Mouse (Mus musculus) CH12.LX (cell line): ENCODE measurements around the gene Ltb. TPM values are rescaled to one million over a fixed set of nuclear protein-coding genes. Genes with fewer than 3 reads are reported as not detected.

Experiments
- DNase-seq: peaks from one replicate; pipeline ENCODE4 v3.0.0-alpha.2; 2013; ENCODE audit errors: extremely low read depth
- H3K27ac ChIP-seq: 2 replicates; pipeline ENCODE4 v1.5.1; 2012; ENCODE audit warnings: low read depth, mild to moderate bottlenecking, control low read depth, moderate library complexity; ENCODE audit not compliant: insufficient read depth
- H3K27me3 ChIP-seq: replicated peaks from 2 replicates; pipeline ENCODE3; 2012; ENCODE audit warnings: inconsistent platforms
- H3K36me3 ChIP-seq, 2 experiments: replicated peaks in 1 of 2; 2 replicates each; pipeline versions ENCODE3 to v1.6.1; 2012; ENCODE audit warnings: inconsistent platforms in 1 of 2, low read length in 1 of 2, mild to moderate bottlenecking in 1 of 2, mixed read lengths in 1 of 2, moderate library complexity in 1 of 2; ENCODE audit not compliant: control insufficient read depth in 1 of 2, insufficient read depth in 1 of 2
- H3K4me1 ChIP-seq, 2 experiments: 2 replicates each; pipeline ENCODE4 v1.6.1; 2012; ENCODE audit warnings: inconsistent platforms in 1 of 2, moderate library complexity in 1 of 2; ENCODE audit not compliant: insufficient read depth in 2 of 2, control insufficient read depth in 1 of 2
- H3K4me2 ChIP-seq: 2 replicates; pipeline ENCODE4 v1.6.1; 2012; ENCODE audit warnings: low read depth, mild to moderate bottlenecking, control low read depth; ENCODE audit not compliant: poor library complexity, insufficient read depth, severe bottlenecking
- H3K4me3 ChIP-seq, 3 experiments: fragments of 150-350 bp in 1 of 3; sonication (generic) in 1 of 3; replicated peaks in 1 of 3; 2 replicates each; pipeline versions ENCODE3 to v1.5.1; 2011 to 2012; ENCODE audit warnings: low read depth in 2 of 3, low read length in 2 of 3, mild to moderate bottlenecking in 2 of 3, moderate library complexity in 2 of 3, control low read depth in 1 of 3, improper control_type of control experiment in 1 of 3, inconsistent platforms in 1 of 3, mixed read lengths in 1 of 3; ENCODE audit not compliant: poor library complexity in 1 of 3
- H3K79me2 ChIP-seq: replicated peaks from 2 replicates; pipeline ENCODE4 v1.6.1; 2012; ENCODE audit warnings: mild to moderate bottlenecking, moderate library complexity; ENCODE audit not compliant: control insufficient read depth, poor library complexity, insufficient read depth, severe bottlenecking; ENCODE audit errors: extremely low read depth
- H3K9ac ChIP-seq: 2 replicates; pipeline ENCODE4 v1.6.1; 2012; ENCODE audit warnings: low read depth, mild to moderate bottlenecking, control low read depth, moderate library complexity; ENCODE audit not compliant: insufficient read depth
- H3K9me3 ChIP-seq: replicated peaks from 2 replicates; pipeline ENCODE3; 2012; ENCODE audit warnings: low read length, inconsistent platforms, mixed read lengths
- BHLHE40 ChIP-seq: IDR thresholded peaks from 2 replicates; pipeline ENCODE4 v1.6.1; 2011; ENCODE audit warnings: mild to moderate bottlenecking, low read depth, low read length, improper control_type of control experiment
- E2F4 ChIP-seq: IDR thresholded peaks from 2 replicates; pipeline ENCODE4 v1.6.1; 2011; ENCODE audit warnings: low read depth, low read length, improper control_type of control experiment; ENCODE audit not compliant: insufficient replicate concordance
- ELF1 ChIP-seq: IDR thresholded peaks from 2 replicates; pipeline ENCODE4 v1.6.1; 2014; ENCODE audit warnings: low read depth, mild to moderate bottlenecking, inconsistent platforms, low read length, improper control_type of control experiment
- ETS1 ChIP-seq: conservative IDR thresholded peaks from 2 replicates; pipeline ENCODE4 v1.6.1; 2012; ENCODE audit warnings: low read depth, mild to moderate bottlenecking, inconsistent platforms, low read length, improper control_type of control experiment, moderate library complexity
- HCFC1 ChIP-seq: IDR thresholded peaks from 2 replicates; pipeline ENCODE4 v1.6.1; 2012; ENCODE audit warnings: low read depth, mild to moderate bottlenecking, inconsistent platforms, low read length, improper control_type of control experiment
- IRF4 ChIP-seq: IDR thresholded peaks from 2 replicates; pipeline ENCODE4 v1.6.1; 2014; ENCODE audit warnings: low read depth, mild to moderate bottlenecking, inconsistent platforms, low read length, improper control_type of control experiment
- JUN ChIP-seq: IDR thresholded peaks from 2 replicates; pipeline ENCODE4 v1.6.1; 2011; ENCODE audit warnings: low read depth, mild to moderate bottlenecking, low read length, improper control_type of control experiment, moderate library complexity; ENCODE audit not compliant: insufficient read depth
- MAFK ChIP-seq: IDR thresholded peaks from 2 replicates; pipeline ENCODE4 v1.6.1; 2011; ENCODE audit warnings: low read length, improper control_type of control experiment; ENCODE audit not compliant: insufficient replicate concordance
- MAX ChIP-seq: IDR thresholded peaks from 2 replicates; pipeline ENCODE4 v1.6.1; 2011; ENCODE audit warnings: low read length, improper control_type of control experiment
- MXI1 ChIP-seq: IDR thresholded peaks from 2 replicates; pipeline ENCODE4 v1.6.1; 2011; ENCODE audit warnings: mild to moderate bottlenecking, low read depth, low read length, improper control_type of control experiment
- MYC ChIP-seq: IDR thresholded peaks from 2 replicates; pipeline ENCODE4 v1.6.1; 2011; ENCODE audit warnings: low read depth, mild to moderate bottlenecking, improper control_type of control experiment, low read length
- NRF1 ChIP-seq: IDR thresholded peaks from 2 replicates; pipeline ENCODE4 v1.6.1; 2014; ENCODE audit warnings: low read depth, mild to moderate bottlenecking, inconsistent platforms, low read length, improper control_type of control experiment, moderate library complexity
- PAX5 ChIP-seq: IDR thresholded peaks from 2 replicates; pipeline ENCODE4 v1.6.1; 2012; ENCODE audit warnings: low read length, inconsistent platforms, mixed read lengths
- POLR2AphosphoS2 ChIP-seq: IDR thresholded peaks from 2 replicates; pipeline ENCODE4 v1.6.1; 2011; ENCODE audit warnings: low read depth, low read length, improper control_type of control experiment
- RAD21 ChIP-seq: IDR thresholded peaks from 2 replicates; pipeline ENCODE4 v1.6.1; 2011; ENCODE audit warnings: low read depth, mild to moderate bottlenecking, low read length, improper control_type of control experiment, moderate library complexity
- SIN3A ChIP-seq: IDR thresholded peaks from 2 replicates; pipeline ENCODE4 v1.6.1; 2012; ENCODE audit warnings: low read length, improper control_type of control experiment, inconsistent platforms
- TCF12 ChIP-seq: IDR thresholded peaks from 2 replicates; pipeline ENCODE4 v1.6.1; 2014; ENCODE audit warnings: low read depth, mild to moderate bottlenecking, inconsistent platforms, low read length, improper control_type of control experiment
- UBTF ChIP-seq: IDR thresholded peaks from 2 replicates; pipeline ENCODE4 v1.6.1; 2012; ENCODE audit warnings: low read depth, mild to moderate bottlenecking, inconsistent platforms, low read length, improper control_type of control experiment, moderate library complexity
- USF2 ChIP-seq: conservative IDR thresholded peaks from 2 replicates; pipeline ENCODE4 v1.6.1; 2011; ENCODE audit warnings: low read depth, low read length, improper control_type of control experiment
- ZC3H11A ChIP-seq: IDR thresholded peaks from 2 replicates; pipeline ENCODE4 v1.6.1; 2012; ENCODE audit warnings: low read depth, mild to moderate bottlenecking, inconsistent platforms, low read length, improper control_type of control experiment
- ZMIZ1 ChIP-seq: IDR thresholded peaks from 2 replicates; pipeline ENCODE4 v1.6.1; 2012; ENCODE audit warnings: low read depth, mild to moderate bottlenecking, inconsistent platforms, low read length, improper control_type of control experiment
- ZNF384 ChIP-seq: IDR thresholded peaks from 2 replicates; pipeline ENCODE4 v1.6.1; 2012; ENCODE audit warnings: low read depth, low read length, improper control_type of control experiment, inconsistent platforms
- dilution Hi-C: fragments of 300-500 bp; cut with MboI; formaldehyde crosslinking; loops from 2 replicates; pipeline ENCODE4 v1.14.3; 2020; ENCODE audit warnings: low sequenced_read_pairs; ENCODE audit not compliant: extremely low pct_unique_long_range_greater_than_20kb, extremely low pct_ligation_motif_present
- in situ Hi-C: fragments of 300-500 bp; cut with MboI; formaldehyde crosslinking; loops from 3 replicates; pipeline ENCODE4 v1.14.3; 2019; ENCODE audit warnings: low sequenced_read_pairs, low pct_ligation_motif_present, low pct_unique_long_range_greater_than_20kb, mixed read lengths
- polyA plus RNA-seq: library from polyadenylated mRNA; unstranded; fragments of >175 nt; gene quantifications from 2 replicates; pipeline ENCODE4 v1.2.1, GENCODE M21; 2012; ENCODE audit warnings: low read depth; ENCODE audit not compliant: insufficient read length
- total RNA-seq, 2 experiments: library from RNA; depleted of rRNA; stranded (reverse); fragments of 300-350 nt in 1 of 2; fragments of >200 nt in 1 of 2; gene quantifications; 2 replicates each; pipeline ENCODE4 v1.2.3; 2012 to 2014

Gene Ltb
- total and polyA plus RNA-seq, 3 experiments: 150 to 263 (median 234) TPM

DNA sequence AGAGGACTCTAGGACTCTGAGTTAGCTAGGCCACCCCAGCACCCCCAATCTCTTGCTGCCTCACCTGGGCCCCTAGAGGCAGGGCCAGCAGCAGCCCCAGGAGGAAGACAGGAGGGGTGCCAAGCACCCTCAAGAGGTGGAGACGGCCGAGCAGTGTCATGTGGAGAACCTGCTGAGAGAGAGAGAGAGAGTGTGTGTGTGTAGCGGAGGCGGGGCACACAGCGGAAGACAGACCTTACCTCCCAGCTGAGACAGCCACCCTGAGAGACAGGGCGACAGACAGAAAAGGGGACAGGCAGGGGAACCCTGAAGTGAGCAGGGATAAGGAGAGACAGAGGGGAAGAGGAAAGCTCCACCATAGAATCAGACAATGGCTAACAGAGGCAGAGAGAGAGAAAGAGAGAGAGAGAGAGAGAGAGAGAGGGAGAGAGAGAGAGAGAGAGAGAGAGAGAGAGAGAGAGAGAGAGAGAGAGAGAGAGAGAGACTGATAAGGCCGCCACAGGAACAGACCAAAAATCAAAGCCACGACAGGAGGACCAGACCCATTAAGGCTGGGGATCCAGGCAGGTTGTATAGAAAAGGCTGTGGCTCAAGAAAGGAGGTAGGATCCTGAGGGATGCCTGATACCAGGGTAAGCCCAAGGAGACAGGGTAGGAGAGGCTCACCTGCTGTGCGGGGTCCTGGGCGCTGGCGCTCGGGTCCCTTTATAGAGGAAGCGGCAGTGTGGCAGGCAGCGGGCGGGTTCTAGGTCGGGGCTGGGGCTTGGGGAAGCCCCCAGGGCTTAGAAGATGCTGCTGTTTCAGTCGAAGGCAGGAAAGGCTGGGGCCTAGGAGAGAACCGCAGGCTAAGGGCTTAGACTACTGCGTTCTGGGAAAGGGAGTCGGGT, 10.5 kb downstream of the Ltb start, which contains the start of gene Lta (continued):
- TF ChIP-seq NRF1: no peak
- TF ChIP-seq E2F4: no peak
- TF ChIP-seq BHLHE40: no peak
- no peak; the same call in 1 of the 2 replicates for TF ChIP-seq HCFC1
- no peak for TF ChIP-seq IRF4
- TF ChIP-seq USF2: no peak
- TF ChIP-seq MAFK: no peak
- TF ChIP-seq ELF1: peak; percentile 58; the same call in 1 of the 2 replicates
- TF ChIP-seq UBTF: no peak; the same call in 1 of the 2 replicates
- TF ChIP-seq MXI1: no peak
- TF ChIP-seq RAD21: no peak
- TF ChIP-seq POLR2AphosphoS2: no peak
- peak; percentile 18; the same call in 1 of the 2 replicates for TF ChIP-seq ZMIZ1
- TF ChIP-seq PAX5: no peak
- no peak for TF ChIP-seq ZC3H11A
- TF ChIP-seq TCF12: no peak

GRCm38 (mm10) chr17:35205380-35205769, 11.1 kb downstream of the Ltb start:
- in situ Hi-C loops: no loop called here
- TF ChIP-seq ZNF384: peak; percentile 48
- TF ChIP-seq SIN3A: no peak
- peak; percentile 40; the same call in 1 of the 2 replicates for TF ChIP-seq BHLHE40
- TF ChIP-seq ETS1: 0 out of 2 replicates have a peak, but pooled peaks have one; percentile 7
- no peak for TF ChIP-seq JUN
- TF ChIP-seq MAX: peak; percentile 29; the same call in 1 of the 2 replicates
- TF ChIP-seq TCF12: 0 out of 2 replicates have a peak, but pooled peaks have one; percentile 8
- TF ChIP-seq MYC: no peak; the same call in 1 of the 2 replicates
- no peak for TF ChIP-seq MAFK
- H3K9me3 ChIP-seq: no peaks in the 10 kb centered on the region
- peaks cover 13% of the 10 kb centered on the region for H3K79me2 ChIP-seq
- H3K27me3 ChIP-seq: no peaks in the 10 kb centered on the region
- H3K36me3 ChIP-seq: peaks cover 0 to under 1% of the 10 kb centered on the region in 2 experiments
- peaks cover 22 to 72% of the 10 kb centered on the region in 2 experiments for H3K4me1 ChIP-seq
- peak overlapping the region; percentile 16; the same call in 1 of the 2 replicates for H3K27ac ChIP-seq
- H3K9ac ChIP-seq: peak overlapping the region; percentile 1; the same call in 1 of the 2 replicates
- H3K4me2 ChIP-seq: peak overlapping the region; percentile 23
- dilution Hi-C loops: no loop called here
- DNase-seq: peak; percentile 75
- H3K4me3 ChIP-seq: peak overlapping the region; percentile 2 to 51 (median 38)
